Mouse (Mus musculus): ENCODE measurements around the gene Gria2.

DNA sequence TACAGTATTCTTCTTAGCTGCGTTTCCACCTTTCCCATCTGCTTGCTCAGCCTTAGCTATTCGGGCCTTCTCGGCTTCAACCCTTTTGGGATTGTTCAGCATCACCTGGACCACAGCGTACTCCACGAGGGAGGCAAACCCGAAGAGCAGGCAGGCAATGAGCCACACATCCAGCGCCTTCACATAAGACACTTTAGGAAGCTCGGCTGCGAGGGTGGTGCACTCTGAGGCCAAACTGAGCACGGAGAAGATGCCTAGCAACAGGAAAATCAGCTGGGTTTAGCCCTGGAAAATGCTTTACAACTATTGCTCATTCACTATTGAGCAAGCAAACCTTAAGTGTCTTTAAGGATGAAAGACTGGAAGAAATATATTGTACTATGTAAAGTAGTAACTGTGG lies 48.3 kb upstream of the Gria2 start:
- TF ChIP-seq GATA1 (IDR thresholded peaks at IDR 0.05; ENCODE audit: borderline replicate concordance, low read length), result no peak
- TF ChIP-seq FLI1 (IDR thresholded peaks at IDR 0.05; ENCODE audit: low read length), result no peak

Measured in megakaryocyte, embryonic 14.5 days (primary cell).